Mouse (Mus musculus) limb, embryonic 12.5 days (tissue): ENCODE measurements around the gene Magi2. TPM values are rescaled to one million over a fixed set of nuclear protein-coding genes. Genes with fewer than 3 reads are reported as not detected.

Source experiments
- ATAC-seq: fragments of 200-750 bp; cut with Nextera tagmentation; 2 replicates; pipeline ENCODE4 v1.8.0; 2017; ENCODE audit warnings: low read depth, moderate TSS enrichment; ENCODE audit not compliant: insufficient number of reproducible peaks, insufficient read depth, low FRiP score, low TSS enrichment
- H3K27ac ChIP-seq: fragments of 300-500 bp; sonication (generic); 2 replicates; pipeline ENCODE4 v1.5.1; 2016; ENCODE audit warnings: mild to moderate bottlenecking, moderate library complexity
- H3K27me3 ChIP-seq: fragments of 300-500 bp; sonication (generic); 2 replicates; pipeline ENCODE4 v1.6.1; 2016; ENCODE audit warnings: mild to moderate bottlenecking, moderate library complexity
- H3K36me3 ChIP-seq: fragments of 300-500 bp; sonication (generic); 2 replicates; pipeline ENCODE4 v1.6.1; 2016; ENCODE audit warnings: mild to moderate bottlenecking, moderate library complexity
- H3K4me1 ChIP-seq: fragments of 300-500 bp; sonication (generic); replicated peaks from 2 replicates; pipeline ENCODE4 v1.6.1; 2016
- H3K4me2 ChIP-seq: fragments of 300-500 bp; sonication (generic); 2 replicates; pipeline ENCODE4 v1.6.1; 2016; ENCODE audit warnings: mild to moderate bottlenecking, moderate library complexity
- H3K4me3 ChIP-seq: fragments of 300-500 bp; sonication (generic); replicated peaks from 2 replicates; pipeline ENCODE4 v1.5.1; 2016; ENCODE audit warnings: mild to moderate bottlenecking
- H3K9ac ChIP-seq: fragments of 300-500 bp; sonication (generic); replicated peaks from 2 replicates; pipeline ENCODE4 v1.6.1; 2016; ENCODE audit warnings: mild to moderate bottlenecking, moderate library complexity
- H3K9me3 ChIP-seq: fragments of 300-500 bp; sonication (generic); 2 replicates; pipeline ENCODE4 v1.6.1; 2016; ENCODE audit warnings: mild to moderate bottlenecking, moderate library complexity
- WGBS: fragments of 180-500 bp; shearing (Covaris S2); methylation state at CpG from one replicate; pipeline ENCODE4 v1.1.7; 2016; 5-methylcytosine and 5-hydroxymethylcytosine counted together
- polyA plus RNA-seq: library from polyadenylated mRNA; unstranded; fragments of >200 nt; fragmentation: Nextera tagmentation; extraction: Ambion mirVana; gene quantifications from 2 replicates; pipeline ENCODE4 v1.2.1, GENCODE M21; 2016

Gene Magi2
- 4.8 and 7.0 TPM in 2 replicates for polyA plus RNA-seq

DNA sequence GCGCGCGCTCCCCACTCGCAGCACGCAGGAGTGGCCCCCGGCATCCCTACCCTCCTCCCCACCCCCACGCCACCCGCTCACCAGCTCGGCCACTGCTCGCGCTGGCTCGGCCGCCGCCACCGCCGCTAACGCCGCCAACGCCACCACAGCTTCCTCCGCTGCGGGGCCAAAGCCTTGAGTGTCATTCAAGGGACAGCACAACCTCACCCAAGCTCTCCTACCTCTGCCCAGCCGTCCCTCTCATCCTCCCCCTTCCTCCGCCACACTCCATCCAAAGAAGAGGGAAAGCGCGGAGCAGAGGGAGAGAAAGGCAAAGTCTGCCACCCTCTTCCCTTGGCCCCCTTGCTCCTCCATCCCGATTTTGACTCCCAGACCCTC lies at the start of gene Magi2:
Gene Magi2 (plus strand): TSS at position 171 of the 378 bp plus-strand sequence.
- under 1% methylated on average over 23 of the region's 26 CpGs for WGBS
- H3K4me3 ChIP-seq: peak within 1 kb of the TSS; percentile 63
- peak within 1 kb of the TSS; percentile 96 for H3K4me2 ChIP-seq
- no peak; the same call in 1 of the 2 replicates for ATAC-seq
- H3K36me3 ChIP-seq: no peaks in the 10 kb centered on the region
- peaks cover 19% of the 10 kb centered on the region for H3K4me1 ChIP-seq
- H3K9me3 ChIP-seq: no peaks in the 10 kb centered on the region
- peak within 1 kb of the TSS; percentile 70 for H3K9ac ChIP-seq
- peak within 1 kb of the TSS; percentile 85 for H3K27ac ChIP-seq
- peaks cover 14% of the 10 kb centered on the region for H3K27me3 ChIP-seq

DNA sequence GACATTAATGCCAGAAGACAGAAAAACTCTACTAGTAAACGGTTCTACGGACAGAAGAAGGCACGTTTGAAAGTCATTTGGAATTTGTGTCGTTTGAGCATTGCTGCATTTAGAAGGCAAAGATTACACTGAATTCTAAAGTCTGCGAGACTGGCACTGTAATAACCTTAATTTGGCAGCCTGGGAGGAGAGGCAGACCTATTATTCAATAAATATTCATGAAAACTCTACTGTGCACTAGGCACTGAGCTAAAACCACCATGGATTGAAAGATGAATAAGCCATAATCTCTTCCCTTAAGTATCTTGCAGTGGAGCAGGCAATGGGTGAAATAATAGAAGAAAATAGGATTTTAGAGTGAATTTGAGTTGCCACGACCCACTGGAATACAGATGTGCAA lies 48.2 kb upstream of the Magi2 start:
- H3K4me1 ChIP-seq: no peaks in the 10 kb centered on the region
- no peak overlapping the region for H3K4me3 ChIP-seq
- H3K4me2 ChIP-seq: no peak overlapping the region
- no peaks in the 10 kb centered on the region for H3K36me3 ChIP-seq
- ATAC-seq: no peak
- no peaks in the 10 kb centered on the region for H3K27me3 ChIP-seq
- H3K9ac ChIP-seq: no peak overlapping the region
- no peaks in the 10 kb centered on the region for H3K9me3 ChIP-seq
- WGBS: 73% methylated on average over 6 of the region's 6 CpGs
- H3K27ac ChIP-seq: no peak overlapping the region

DNA sequence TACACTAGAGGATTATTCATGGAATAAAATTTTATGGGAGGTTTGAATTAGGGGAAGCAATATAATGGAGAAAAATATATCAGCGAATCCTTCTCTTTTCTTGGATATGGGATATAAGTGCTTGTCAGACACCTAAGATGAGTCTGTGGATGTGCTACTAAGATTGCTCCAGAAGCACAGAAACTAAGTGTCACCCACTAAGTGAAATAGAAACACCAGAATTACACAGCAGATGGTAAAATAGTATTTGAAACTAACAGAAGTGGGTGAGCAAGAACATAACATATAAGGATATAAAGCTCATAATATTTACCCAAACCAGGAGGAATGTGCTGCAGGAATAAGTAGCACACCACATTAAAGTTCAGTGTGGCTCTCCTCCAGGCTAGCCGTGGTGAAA lies 40.7 kb upstream of the Magi2 start:
- no peaks in the 10 kb centered on the region for H3K9me3 ChIP-seq
- H3K27ac ChIP-seq: no peak overlapping the region
- ATAC-seq: no peak
- no peak overlapping the region for H3K4me2 ChIP-seq
- 86% methylated on average over 2 of the region's 2 CpGs for WGBS
- no peak overlapping the region for H3K4me3 ChIP-seq
- no peak overlapping the region for H3K9ac ChIP-seq
- H3K36me3 ChIP-seq: no peaks in the 10 kb centered on the region
- no peaks in the 10 kb centered on the region for H3K27me3 ChIP-seq
- H3K4me1 ChIP-seq: no peaks in the 10 kb centered on the region

DNA sequence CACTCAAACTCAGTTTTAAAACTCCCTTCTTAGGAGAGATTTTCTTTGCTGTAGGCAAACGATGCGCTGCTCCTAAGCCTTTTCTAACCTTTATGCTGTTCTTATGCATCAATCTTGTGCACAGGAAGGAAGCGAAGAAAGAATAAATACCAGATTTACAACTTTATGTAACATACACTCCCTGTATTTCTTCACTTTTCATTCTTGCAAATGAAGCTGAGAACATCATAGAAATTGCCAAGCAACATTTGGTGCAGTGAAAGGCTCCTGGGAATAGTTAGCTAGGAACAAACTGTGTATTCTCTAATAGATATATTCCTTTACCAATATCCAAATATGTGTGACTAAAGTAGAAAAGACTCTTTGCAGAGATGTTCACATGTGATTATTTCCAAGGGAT lies 15.2 kb upstream of the Magi2 start:
- no peak for ATAC-seq
- H3K9me3 ChIP-seq: no peaks in the 10 kb centered on the region
- H3K4me3 ChIP-seq: no peak overlapping the region
- no peak overlapping the region for H3K4me2 ChIP-seq
- no peaks in the 10 kb centered on the region for H3K4me1 ChIP-seq
- H3K9ac ChIP-seq: no peak overlapping the region
- no peaks in the 10 kb centered on the region for H3K27me3 ChIP-seq
- H3K36me3 ChIP-seq: no peaks in the 10 kb centered on the region
- H3K27ac ChIP-seq: no peak overlapping the region
- WGBS: 81% methylated on average over 3 of the region's 3 CpGs

DNA sequence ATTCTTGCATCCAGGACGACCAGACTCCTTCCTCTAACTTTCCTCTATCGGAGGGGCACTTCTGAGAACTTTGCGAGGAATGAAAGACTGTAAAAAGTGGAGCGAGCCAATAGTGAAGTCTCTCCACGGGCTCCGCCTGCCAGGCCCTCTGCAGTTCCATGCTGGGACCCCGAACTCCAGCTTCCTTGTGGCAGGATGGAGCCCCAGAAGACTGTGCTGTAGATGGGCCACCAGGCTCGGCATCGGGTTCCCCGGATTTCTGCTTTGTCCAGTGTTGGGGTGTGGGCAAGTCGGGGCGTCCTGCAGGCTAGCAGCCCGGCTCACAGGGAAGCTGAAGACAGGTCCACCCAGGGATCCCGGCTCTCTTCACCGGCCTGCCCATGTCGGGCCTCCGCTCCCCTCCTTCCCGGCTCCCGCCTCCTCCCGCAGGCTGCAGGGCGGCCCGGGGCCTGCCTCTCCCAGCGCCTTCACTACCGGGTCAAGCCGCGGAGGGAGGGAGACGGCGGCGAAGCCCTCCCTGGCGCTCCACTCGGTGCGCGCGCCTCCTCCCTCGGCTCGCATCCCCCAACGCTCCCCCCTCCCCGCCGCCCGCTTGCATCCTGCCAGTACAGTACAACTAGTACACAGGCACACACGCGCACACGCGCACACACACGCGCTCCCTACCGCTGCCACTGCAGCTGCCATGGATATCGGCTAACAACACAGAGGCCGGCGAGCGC lies 531 bp upstream of the Magi2 start:
- Histone ChIP-seq H3K27me3 (peaks cover 14% of the 10 kb centered on the region), H3K4me1 (peaks cover 19% of the 10 kb centered on the region), H3K4me3 (peak overlapping the region; percentile 63), H3K9ac (peak overlapping the region; percentile 70), H3K27ac (peak overlapping the region; percentile 85), H3K36me3 (no peaks in the 10 kb centered on the region), H3K4me2 (peak overlapping the region; percentile 96), H3K9me3 (no peaks in the 10 kb centered on the region)
- peak; percentile 94 for ATAC-seq
- under 1% methylated on average over 46 of the region's 51 CpGs for WGBS

DNA sequence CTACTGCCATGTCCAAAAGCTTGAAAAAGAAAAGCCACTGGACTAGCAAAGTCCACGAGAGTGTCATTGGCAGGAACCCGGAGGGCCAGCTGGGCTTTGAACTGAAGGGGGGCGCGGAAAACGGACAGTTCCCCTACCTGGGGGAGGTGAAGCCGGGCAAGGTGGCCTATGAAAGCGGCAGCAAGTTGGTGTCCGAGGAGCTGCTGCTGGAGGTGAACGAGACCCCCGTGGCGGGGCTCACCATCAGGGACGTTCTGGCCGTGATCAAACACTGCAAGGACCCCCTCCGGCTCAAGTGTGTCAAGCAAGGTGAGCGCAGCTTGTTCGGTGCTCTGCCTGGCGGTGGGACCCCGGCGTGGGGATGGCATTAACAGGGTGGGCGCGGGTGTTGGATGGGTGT lies 445 bp downstream of the Magi2 start:
- Histone ChIP-seq H3K4me2 (peak overlapping the region; percentile 96), H3K9ac (peak overlapping the region; percentile 70), H3K9me3 (no peaks in the 10 kb centered on the region), H3K27ac (peak overlapping the region; percentile 85; the same call in 1 of the 2 replicates), H3K4me1 (peaks cover 19% of the 10 kb centered on the region), H3K27me3 (peaks cover 14% of the 10 kb centered on the region), H3K4me3 (peak overlapping the region; percentile 63), H3K36me3 (no peaks in the 10 kb centered on the region)
- no peak for ATAC-seq
- WGBS: under 1% methylated on average over 21 of the region's 21 CpGs

DNA sequence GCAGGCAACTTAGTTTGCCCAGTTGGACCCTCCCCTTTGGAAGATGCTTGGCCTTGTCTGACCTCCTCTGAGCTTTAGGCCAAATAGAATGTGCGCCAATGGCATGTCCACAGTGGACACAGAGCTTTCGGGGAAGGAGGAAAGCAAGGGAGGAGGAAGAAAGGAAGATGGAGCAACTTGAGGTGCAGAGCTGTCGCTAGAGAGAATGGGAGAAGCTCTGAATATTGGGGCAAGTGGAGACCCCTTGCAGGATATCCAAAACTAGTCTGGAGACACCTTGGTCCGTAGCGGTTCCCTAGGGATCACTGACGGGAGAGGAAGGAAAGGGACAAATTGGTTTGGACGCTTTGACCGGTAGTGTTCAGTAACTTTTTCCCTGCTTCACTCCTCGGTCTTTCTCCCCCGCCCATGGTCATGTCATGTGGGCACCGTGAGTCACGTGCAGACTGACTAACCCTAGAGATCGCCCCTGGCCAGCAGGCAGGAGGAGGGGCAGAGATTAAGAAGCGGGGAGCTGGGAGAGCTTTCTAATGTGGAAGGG lies 1.0 kb downstream of the Magi2 start:
- WGBS: under 1% methylated on average over 14 of the region's 14 CpGs
- Histone ChIP-seq H3K4me3 (peak overlapping the region; percentile 63), H3K27ac (no peak overlapping the region), H3K36me3 (no peaks in the 10 kb centered on the region), H3K4me1 (peaks cover 19% of the 10 kb centered on the region), H3K9ac (peak overlapping the region; percentile 70), H3K27me3 (peaks cover 14% of the 10 kb centered on the region), H3K9me3 (no peaks in the 10 kb centered on the region), H3K4me2 (peak overlapping the region; percentile 96)
- no peak; the same call in 1 of the 2 replicates for ATAC-seq

DNA sequence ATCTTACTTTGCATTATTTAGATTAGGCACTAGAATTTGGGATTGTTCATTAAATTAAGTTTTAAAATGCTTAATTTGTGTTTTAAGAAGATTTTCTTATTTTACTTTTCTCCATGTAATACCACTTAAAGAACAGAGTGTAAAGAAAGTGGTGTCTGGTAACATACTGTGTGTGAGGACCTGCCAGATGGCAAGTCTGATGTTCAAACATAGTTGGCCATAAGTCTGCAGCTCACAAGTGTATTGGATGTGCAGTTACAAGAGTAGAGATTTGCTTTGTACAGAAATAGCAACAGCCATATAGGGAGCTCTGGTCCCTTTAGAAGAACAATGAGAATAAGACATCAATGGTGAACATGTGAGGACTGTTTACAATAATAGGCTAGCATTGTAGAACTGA lies 15.0 kb downstream of the Magi2 start:
- Histone ChIP-seq H3K9ac (no peak overlapping the region), H3K9me3 (no peaks in the 10 kb centered on the region), H3K4me1 (no peaks in the 10 kb centered on the region), H3K36me3 (no peaks in the 10 kb centered on the region), H3K27me3 (no peaks in the 10 kb centered on the region), H3K4me3 (no peak overlapping the region), H3K27ac (no peak overlapping the region), H3K4me2 (no peak overlapping the region)
- ATAC-seq: no peak

DNA sequence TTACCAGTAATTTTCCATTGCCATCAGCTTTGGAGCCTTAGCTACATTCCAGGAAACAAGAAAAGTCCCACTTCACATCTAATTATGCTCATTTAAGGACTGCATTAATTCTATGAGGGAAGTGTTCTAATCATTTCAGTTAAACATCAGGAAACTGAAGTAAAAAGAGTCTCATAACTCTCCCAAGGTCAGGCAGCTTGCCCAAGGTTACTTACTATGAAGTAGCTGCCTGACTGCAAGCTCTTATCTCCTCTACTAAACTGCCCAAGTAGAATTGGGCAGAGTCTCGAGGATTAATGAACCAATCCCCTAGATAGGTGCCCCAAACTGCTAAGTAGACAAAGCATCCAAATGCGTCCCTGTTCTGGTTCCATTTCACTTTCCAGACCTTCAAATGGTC lies 19.6 kb downstream of the Magi2 start:
- no peak overlapping the region for H3K4me3 ChIP-seq
- no peak overlapping the region for H3K9ac ChIP-seq
- H3K27me3 ChIP-seq: no peaks in the 10 kb centered on the region
- no peaks in the 10 kb centered on the region for H3K9me3 ChIP-seq
- 70% methylated on average over 2 of the region's 2 CpGs for WGBS
- H3K4me2 ChIP-seq: no peak overlapping the region
- no peak for ATAC-seq
- no peaks in the 10 kb centered on the region for H3K36me3 ChIP-seq
- no peak overlapping the region for H3K27ac ChIP-seq
- H3K4me1 ChIP-seq: no peaks in the 10 kb centered on the region

DNA sequence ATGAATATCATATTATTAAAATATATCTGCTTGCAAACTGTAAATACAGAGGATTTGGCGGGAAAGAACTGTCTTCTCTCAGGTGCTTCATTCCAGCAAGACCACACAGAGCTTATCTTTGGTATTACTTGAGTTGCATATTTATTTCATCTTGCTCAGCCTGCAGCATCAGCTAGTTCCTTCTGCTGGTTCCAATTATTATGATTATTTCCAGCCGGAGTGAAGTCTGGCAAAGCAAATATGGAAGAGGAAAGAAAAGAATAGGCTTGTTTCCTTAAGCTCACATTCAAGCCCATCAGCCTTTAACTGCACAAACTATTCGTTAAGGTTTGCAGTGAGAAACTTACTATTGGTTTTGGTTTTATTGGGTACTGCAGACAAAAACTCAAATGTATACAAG lies 20.4 kb downstream of the Magi2 start:
- Histone ChIP-seq H3K36me3 (no peaks in the 10 kb centered on the region), H3K9me3 (no peaks in the 10 kb centered on the region), H3K4me2 (no peak overlapping the region), H3K27me3 (no peaks in the 10 kb centered on the region), H3K4me3 (no peak overlapping the region), H3K27ac (no peak overlapping the region), H3K4me1 (no peaks in the 10 kb centered on the region), H3K9ac (no peak overlapping the region)
- ATAC-seq: no peak
- WGBS: 54% methylated on average over 3 of the region's 3 CpGs

DNA sequence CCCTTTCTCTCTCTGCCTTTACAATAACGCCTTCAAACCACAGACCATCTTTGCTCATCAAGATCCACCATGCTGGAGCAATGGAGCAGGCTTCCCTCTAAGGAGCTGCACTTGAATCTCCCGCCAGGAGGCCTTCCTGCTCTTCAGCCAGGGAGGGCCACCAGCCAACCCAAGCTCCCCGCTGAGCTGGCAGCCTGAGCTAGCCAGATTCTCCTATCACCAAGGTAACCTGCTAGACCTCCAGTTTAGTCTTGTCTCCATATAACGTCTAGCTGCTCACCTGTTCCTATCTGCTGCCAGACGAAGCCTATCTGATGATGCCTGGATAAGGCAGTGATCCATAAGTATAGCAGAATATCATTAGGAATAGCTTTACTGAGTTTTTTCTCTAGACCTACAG lies 36.0 kb downstream of the Magi2 start:
- H3K27me3 ChIP-seq: no peaks in the 10 kb centered on the region
- H3K36me3 ChIP-seq: no peaks in the 10 kb centered on the region
- no peak overlapping the region for H3K9ac ChIP-seq
- H3K4me2 ChIP-seq: no peak overlapping the region
- no peak overlapping the region for H3K27ac ChIP-seq
- WGBS: 56% methylated on average over 5 of the region's 5 CpGs
- H3K9me3 ChIP-seq: no peaks in the 10 kb centered on the region
- no peak for ATAC-seq
- H3K4me3 ChIP-seq: no peak overlapping the region
- H3K4me1 ChIP-seq: no peaks in the 10 kb centered on the region

DNA sequence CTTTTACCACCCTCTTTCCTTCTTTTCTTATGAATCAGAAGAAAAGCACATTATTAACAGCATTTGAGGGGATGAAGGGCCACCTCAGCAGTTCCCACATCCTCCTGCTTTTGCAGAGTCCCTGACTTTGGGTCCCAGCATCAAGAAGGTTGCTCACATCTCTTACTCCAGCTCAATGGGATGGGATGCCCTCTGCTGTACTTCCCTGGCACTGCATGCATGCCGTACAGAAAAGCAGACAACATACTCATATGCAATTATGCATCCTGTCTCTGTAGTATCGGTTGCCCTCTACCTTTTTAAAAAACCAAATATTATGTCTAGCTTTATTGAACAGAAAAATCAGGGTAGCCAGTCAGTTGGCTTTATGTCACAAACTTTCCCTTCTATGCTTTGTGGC lies 37.8 kb downstream of the Magi2 start:
- Histone ChIP-seq H3K4me2 (no peak overlapping the region), H3K27me3 (no peaks in the 10 kb centered on the region), H3K4me3 (no peak overlapping the region), H3K9ac (no peak overlapping the region), H3K36me3 (no peaks in the 10 kb centered on the region), H3K9me3 (no peaks in the 10 kb centered on the region), H3K4me1 (no peaks in the 10 kb centered on the region), H3K27ac (no peak overlapping the region)
- no peak for ATAC-seq
- WGBS: 56% methylated on average over 2 of the region's 2 CpGs
